ENCODE assay signal across 8 mouse cellular contexts in the genomic region with DNA sequence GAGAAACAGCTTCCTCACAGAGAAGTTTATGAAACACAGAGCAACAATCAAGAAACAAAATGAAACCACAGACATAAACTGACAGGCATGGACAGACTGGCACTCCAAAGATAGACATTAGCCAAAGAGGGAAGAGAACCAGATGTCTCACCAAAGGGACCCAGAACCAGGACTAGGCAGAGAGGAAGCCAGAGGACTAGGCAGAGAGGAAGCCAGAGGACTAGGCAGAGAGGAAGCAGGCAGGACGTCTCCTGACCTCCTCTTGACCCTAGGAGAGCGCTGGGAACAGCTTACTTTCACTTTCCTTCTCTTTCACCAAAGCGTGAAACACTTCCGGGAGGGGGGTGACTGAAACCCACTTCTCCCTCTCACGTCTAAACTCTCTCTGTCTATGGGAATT. TPM values are rescaled to one million over a fixed set of nuclear protein-coding genes. Genes with fewer than 3 reads are reported as not detected.
A peak's percentile ranks its signal among the peaks of the same experiment; 100 is the strongest.
DNase-seq lines count a peak whose midpoint lies in the region; ATAC-seq and TF ChIP-seq lines count a peak whose summit lies in the region.

No protein-coding gene starts in this region.

- no peaks in the 10 kb centered on the region for H3K4me1 ChIP-seq in midbrain, embryonic 11.5 days (ENCODE audit: control insufficient read depth, insufficient read depth, low read length)
- H3K4me1 ChIP-seq in midbrain, postnatal 0 days (ENCODE audit: insufficient read depth, low read length) = no peaks in the 10 kb centered on the region
- H3K4me1 ChIP-seq in embryonic facial prominence, embryonic 11.5 days (ENCODE audit: control insufficient read depth, insufficient read depth, low read length) = no peaks in the 10 kb centered on the region
- H3K4me1 ChIP-seq in intestine, embryonic 16.5 days (ENCODE audit: control insufficient read depth, insufficient read depth, low read length) = no peaks in the 10 kb centered on the region

- no peak overlapping the region for H3K27ac ChIP-seq in midbrain, embryonic 11.5 days (ENCODE audit: low read depth, low read length)
- no peak overlapping the region for H3K27ac ChIP-seq in midbrain, postnatal 0 days (ENCODE audit: low read depth, low read length)
- H3K27ac ChIP-seq in embryonic facial prominence, embryonic 11.5 days (replicated peaks; ENCODE audit: low read depth, low read length) = no peak overlapping the region
- no peak overlapping the region for H3K27ac ChIP-seq in intestine, embryonic 16.5 days (ENCODE audit: low read length)
- no peak overlapping the region for H3K27ac ChIP-seq in left cerebral cortex, adult 2 months

- peak overlapping the region; percentile 13; the same call in 1 of the 2 replicates for H3K4me2 ChIP-seq in midbrain, embryonic 11.5 days
- no peak overlapping the region for H3K4me2 ChIP-seq in midbrain, postnatal 0 days (ENCODE audit: low read depth, low read length, poor library complexity, severe bottlenecking)
- no peak overlapping the region for H3K4me2 ChIP-seq in embryonic facial prominence, embryonic 11.5 days (ENCODE audit: low read depth, low read length)
- peak overlapping the region; percentile 48 for H3K4me2 ChIP-seq in intestine, embryonic 16.5 days (ENCODE audit: low read depth, low read length)

- WGBS in midbrain, embryonic 11.5 days = 9% methylated on average over 5 of the region's 5 CpGs
- WGBS in midbrain, postnatal 0 days = 20% methylated on average over 5 of the region's 5 CpGs
- 8% methylated on average over 5 of the region's 5 CpGs for WGBS in embryonic facial prominence, embryonic 11.5 days
- under 1% methylated on average over 5 of the region's 5 CpGs for WGBS in intestine, embryonic 16.5 days

- no peak for ATAC-seq in midbrain, embryonic 11.5 days (ENCODE audit: low FRiP score)
- ATAC-seq in midbrain, postnatal 0 days (ENCODE audit: low FRiP score) = no peak
- no peak for ATAC-seq in embryonic facial prominence, embryonic 11.5 days (replicated peaks; ENCODE audit: insufficient number of reproducible peaks, low FRiP score, low TSS enrichment, low read depth)
- peak; percentile 84 for ATAC-seq in intestine, embryonic 16.5 days

- intact Hi-C loops in left cerebral cortex, adult 2 months (cut with DNase I) = no loop called here

- no peaks in the 10 kb centered on the region for H3K36me3 ChIP-seq in midbrain, embryonic 11.5 days (ENCODE audit: control insufficient read depth, insufficient read depth, low read length)
- H3K36me3 ChIP-seq in midbrain, postnatal 0 days (ENCODE audit: insufficient read depth, low read length) = no peaks in the 10 kb centered on the region
- H3K36me3 ChIP-seq in embryonic facial prominence, embryonic 11.5 days (replicated peaks; ENCODE audit: control insufficient read depth, insufficient read depth, low read depth, low read length) = no peaks in the 10 kb centered on the region
- H3K36me3 ChIP-seq in intestine, embryonic 16.5 days (ENCODE audit: control insufficient read depth, insufficient read depth, low read length) = no peaks in the 10 kb centered on the region

- no peaks in the 10 kb centered on the region for H3K9me3 ChIP-seq in midbrain, embryonic 11.5 days (ENCODE audit: control insufficient read depth, low read length)
- no peaks in the 10 kb centered on the region for H3K9me3 ChIP-seq in midbrain, postnatal 0 days (ENCODE audit: low read length)
- H3K9me3 ChIP-seq in embryonic facial prominence, embryonic 11.5 days (replicated peaks; ENCODE audit: control insufficient read depth, low read length) = no peaks in the 10 kb centered on the region
- no peaks in the 10 kb centered on the region for H3K9me3 ChIP-seq in intestine, embryonic 16.5 days (ENCODE audit: control insufficient read depth, low read length)

- TF ChIP-seq CTCF in midbrain, postnatal 0 days (IDR thresholded peaks at IDR 0.05) = no peak
- TF ChIP-seq CTCF in left cerebral cortex, adult 2 months (IDR thresholded peaks at IDR 0.05) = no peak

- no peaks in the 10 kb centered on the region for H3K27me3 ChIP-seq in midbrain, embryonic 11.5 days (ENCODE audit: control insufficient read depth, insufficient read depth, low read length)
- H3K27me3 ChIP-seq in midbrain, postnatal 0 days (ENCODE audit: insufficient read depth, low read length) = no peaks in the 10 kb centered on the region
- H3K27me3 ChIP-seq in embryonic facial prominence, embryonic 11.5 days (ENCODE audit: control insufficient read depth, insufficient read depth, low read length) = no peaks in the 10 kb centered on the region
- no peaks in the 10 kb centered on the region for H3K27me3 ChIP-seq in intestine, embryonic 16.5 days (replicated peaks; ENCODE audit: control insufficient read depth, insufficient read depth, low read length)

- peak; percentile 83 for DNase-seq in midbrain, embryonic 11.5 days (ENCODE audit: low spot score, missing footprints)
- DNase-seq in midbrain, postnatal 0 days (ENCODE audit: low spot score) = no peak
- peak; percentile 51 for DNase-seq in embryonic facial prominence, embryonic 11.5 days (ENCODE audit: low spot score)
- DNase-seq in lung, adult 18-20 months = peak; percentile 76 to 81
- peak; percentile 54 to 61 for DNase-seq in spleen, postnatal 10 days (ENCODE audit: low spot score in 2 of 2)
- DNase-seq in left cerebral cortex, adult 2 months (ENCODE audit: extremely low spot score in 1 of 2, low spot score in 2 of 2) = no peak
- DNase-seq in ovary, postnatal 36 days (ENCODE audit: low spot score) = no peak

- no peak overlapping the region for H3K4me3 ChIP-seq in midbrain, embryonic 11.5 days (ENCODE audit: low read depth, low read length)
- H3K4me3 ChIP-seq in midbrain, postnatal 0 days (ENCODE audit: low read depth, low read length) = no peak overlapping the region
- H3K4me3 ChIP-seq in embryonic facial prominence, embryonic 11.5 days (ENCODE audit: low read depth, low read length) = no peak overlapping the region
- peak overlapping the region; percentile 33 for H3K4me3 ChIP-seq in intestine, embryonic 16.5 days (ENCODE audit: low read length)
- no peak overlapping the region for H3K4me3 ChIP-seq in left cerebral cortex, adult 2 months

- H3K9ac ChIP-seq in midbrain, embryonic 11.5 days (ENCODE audit: low read length) = no peak overlapping the region; the same call in 1 of the 2 replicates
- no peak overlapping the region for H3K9ac ChIP-seq in midbrain, postnatal 0 days (replicated peaks; ENCODE audit: low read length, poor library complexity, severe bottlenecking)
- H3K9ac ChIP-seq in embryonic facial prominence, embryonic 11.5 days (replicated peaks; ENCODE audit: low read length) = no peak overlapping the region
- 0 out of 2 replicates have a peak overlapping the region, but pooled peaks have one; percentile 1 for H3K9ac ChIP-seq in intestine, embryonic 16.5 days (ENCODE audit: low read depth, low read length)

RNA-seq across cellular contexts. Expression of a gene that starts 11.3 kb away (rescaled TPM):
- 0.26 and 0.58 TPM in 2 replicates for polyA plus RNA-seq in midbrain, embryonic 11.5 days (2014; fragmentation: Nextera tagmentation; extraction: Ambion mirVana)
- 1.0 and 1.9 TPM in 2 replicates for total RNA-seq in midbrain, postnatal 0 days (2014; rRNA removed)
- polyA plus RNA-seq in midbrain, postnatal 0 days (2015; fragmentation: Nextera tagmentation; extraction: Ambion mirVana) = 0.86 and 1.8 TPM in 2 replicates
- polyA plus RNA-seq in embryonic facial prominence, embryonic 11.5 days (2014; fragmentation: Nextera tagmentation; extraction: Ambion mirVana) = 0.39 and 0.88 TPM in 2 replicates
- polyA plus RNA-seq in intestine, embryonic 16.5 days (2015; fragmentation: Nextera tagmentation; extraction: Ambion mirVana) = 1.1 and 1.3 TPM in 2 replicates
- 1 to 10 TPM; 2.5 to 3.5 TPM for total RNA-seq in left cerebral cortex, adult 2 months (2021)

RNA-seq across cellular contexts. Expression of a gene that starts 28.9 kb away (rescaled TPM):
- polyA plus RNA-seq in midbrain, embryonic 11.5 days (2014; fragmentation: Nextera tagmentation; extraction: Ambion mirVana) = 4.8 and 5.1 TPM in 2 replicates
- total RNA-seq in midbrain, postnatal 0 days (2014; rRNA removed) = 20.6 and 31.1 TPM in 2 replicates
- polyA plus RNA-seq in midbrain, postnatal 0 days (2015; fragmentation: Nextera tagmentation; extraction: Ambion mirVana) = 18.5 and 19.1 TPM in 2 replicates
- polyA plus RNA-seq in embryonic facial prominence, embryonic 11.5 days (2014; fragmentation: Nextera tagmentation; extraction: Ambion mirVana) = 5.9 TPM in 2 replicates
- polyA plus RNA-seq in intestine, embryonic 16.5 days (2015; fragmentation: Nextera tagmentation; extraction: Ambion mirVana) = 20.5 and 20.7 TPM in 2 replicates
- 10 to 100 TPM; 34.6 to 37.3 TPM for total RNA-seq in left cerebral cortex, adult 2 months (2021)

RNA-seq across cellular contexts. Expression of a gene that starts 40.1 kb away (rescaled TPM):
- 147 and 151 TPM in 2 replicates for polyA plus RNA-seq in midbrain, embryonic 11.5 days (2014; fragmentation: Nextera tagmentation; extraction: Ambion mirVana)
- total RNA-seq in midbrain, postnatal 0 days (2014; rRNA removed) = 80.6 and 85.4 TPM in 2 replicates
- polyA plus RNA-seq in midbrain, postnatal 0 days (2015; fragmentation: Nextera tagmentation; extraction: Ambion mirVana) = 110 and 118 TPM in 2 replicates
- polyA plus RNA-seq in embryonic facial prominence, embryonic 11.5 days (2014; fragmentation: Nextera tagmentation; extraction: Ambion mirVana) = 159 and 166 TPM in 2 replicates
- polyA plus RNA-seq in intestine, embryonic 16.5 days (2015; fragmentation: Nextera tagmentation; extraction: Ambion mirVana) = 97.6 and 111 TPM in 2 replicates
- 10 to 100 TPM; 40.0 to 43.4 TPM for total RNA-seq in left cerebral cortex, adult 2 months (2021)

RNA-seq across cellular contexts. Expression of a gene that starts 40.6 kb away (rescaled TPM):
- polyA plus RNA-seq in midbrain, embryonic 11.5 days (2014; fragmentation: Nextera tagmentation; extraction: Ambion mirVana) = 123 and 127 TPM in 2 replicates
- total RNA-seq in midbrain, postnatal 0 days (2014; rRNA removed) = 211 and 223 TPM in 2 replicates
- 491 and 528 TPM in 2 replicates for polyA plus RNA-seq in midbrain, postnatal 0 days (2015; fragmentation: Nextera tagmentation; extraction: Ambion mirVana)
- 110 and 128 TPM in 2 replicates for polyA plus RNA-seq in embryonic facial prominence, embryonic 11.5 days (2014; fragmentation: Nextera tagmentation; extraction: Ambion mirVana)
- polyA plus RNA-seq in intestine, embryonic 16.5 days (2015; fragmentation: Nextera tagmentation; extraction: Ambion mirVana) = 234 and 241 TPM in 2 replicates
- total RNA-seq in left cerebral cortex, adult 2 months (2021) = 100 to 1,000 TPM; 315 to 354 TPM

RNA-seq across cellular contexts. Expression of a gene that starts 52.3 kb away (rescaled TPM):
- 3.4 and 3.7 TPM in 2 replicates for polyA plus RNA-seq in midbrain, embryonic 11.5 days (2014; fragmentation: Nextera tagmentation; extraction: Ambion mirVana)
- 31.6 and 40.7 TPM in 2 replicates for total RNA-seq in midbrain, postnatal 0 days (2014; rRNA removed)
- polyA plus RNA-seq in midbrain, postnatal 0 days (2015; fragmentation: Nextera tagmentation; extraction: Ambion mirVana) = 7.2 and 7.3 TPM in 2 replicates
- 2.7 and 3.3 TPM in 2 replicates for polyA plus RNA-seq in embryonic facial prominence, embryonic 11.5 days (2014; fragmentation: Nextera tagmentation; extraction: Ambion mirVana)
- polyA plus RNA-seq in intestine, embryonic 16.5 days (2015; fragmentation: Nextera tagmentation; extraction: Ambion mirVana) = 41.7 and 47.7 TPM in 2 replicates
- total RNA-seq in left cerebral cortex, adult 2 months (2021) = 10 to 100 TPM; 66.8 to 69.2 TPM

Comparison
In these comparisons a context has a peak if more than half of its experiments do, and no peak if none do; other contexts are left out.
1. DNase-seq: peak in midbrain, embryonic 11.5 days (single experiment), embryonic facial prominence, embryonic 11.5 days (single experiment), lung, adult 18-20 months (2 of 2) and spleen, postnatal 10 days (2 of 2); none in midbrain, postnatal 0 days (single experiment), left cerebral cortex, adult 2 months (0 of 2) and ovary, postnatal 36 days (single experiment).
2. H3K4me2 ChIP-seq: peak in midbrain, embryonic 11.5 days (single experiment) and intestine, embryonic 16.5 days (single experiment); none in midbrain, postnatal 0 days (single experiment) and embryonic facial prominence, embryonic 11.5 days (single experiment).